Mouse (Mus musculus): ENCODE results near the gene Mrpl50.
"Not testable (repeated sequence)": the region's sequence is repeated elsewhere in the genome, so short reads cannot be mapped to it uniquely, and the experiment has no call there.

Gene Mrpl50

GRCm38 (mm10) chr4:49509183-49509582 lies 11.7 kb downstream of the Mrpl50 start:
- no peak for DNase-seq (ENCODE audit: low read depth, low spot score)

GRCm38 (mm10) chr4:49506386-49506785 lies 14.5 kb downstream of the Mrpl50 start, which contains the start of gene Baat:
TSS of gene Baat (minus strand) at chr4:49506557.
- no peak for DNase-seq (ENCODE audit: low read depth, low spot score)

GRCm38 (mm10) chr4:49503563-49503962 lies 17.3 kb downstream of the Mrpl50 start:
- DNase-seq (ENCODE audit: low read depth, low spot score) = no peak

GRCm38 (mm10) chr4:49485934-49486650 lies 34.8 kb downstream of the Mrpl50 start:
- not testable (repeated sequence) for DNase-seq (ENCODE audit: low read depth, low spot score)

- no peak for DNase-seq (ENCODE audit: low read depth, low spot score)
Observed at GRCm38 (mm10) chr4:49485442-49485841, 35.5 kb downstream of the Mrpl50 start.

GRCm38 (mm10) chr4:49480896-49481295 lies 40.0 kb downstream of the Mrpl50 start:
- no peak for DNase-seq (ENCODE audit: low read depth, low spot score)

GRCm38 (mm10) chr4:49480104-49480760 lies 40.7 kb downstream of the Mrpl50 start:
- no peak for DNase-seq (ENCODE audit: low read depth, low spot score)

GRCm38 (mm10) chr4:49479035-49479434 lies 41.9 kb downstream of the Mrpl50 start:
- not testable (repeated sequence) for DNase-seq (ENCODE audit: low read depth, low spot score)

- peak; percentile 50 for DNase-seq (ENCODE audit: low read depth, low spot score)
Observed at GRCm38 (mm10) chr4:49478118-49478877, 42.6 kb downstream of the Mrpl50 start.

GRCm38 (mm10) chr4:49474583-49474982 lies 46.3 kb downstream of the Mrpl50 start:
- no peak for DNase-seq (ENCODE audit: low read depth, low spot score)

GRCm38 (mm10) chr4:49473435-49474100 lies 47.3 kb downstream of the Mrpl50 start, which contains the start of gene Acnat1:
TSS of gene Acnat1 (minus strand) at chr4:49473912.
- DNase-seq (ENCODE audit: low read depth, low spot score) = no peak

- no peak for DNase-seq (ENCODE audit: low read depth, low spot score)
Observed at GRCm38 (mm10) chr4:49469435-49470151, 51.3 kb downstream of the Mrpl50 start.

- DNase-seq (ENCODE audit: low read depth, low spot score) = no peak
Observed at GRCm38 (mm10) chr4:49467360-49467759, 53.5 kb downstream of the Mrpl50 start.
